Mouse (Mus musculus): ENCODE results near the gene Tcte1. TPM values are rescaled to one million over a fixed set of nuclear protein-coding genes. Genes with fewer than 3 reads are reported as not detected.

Tcte1 gene
- polyA plus RNA-seq, 1 experiment from 2014 or later = 0.65 TPM

DNA sequence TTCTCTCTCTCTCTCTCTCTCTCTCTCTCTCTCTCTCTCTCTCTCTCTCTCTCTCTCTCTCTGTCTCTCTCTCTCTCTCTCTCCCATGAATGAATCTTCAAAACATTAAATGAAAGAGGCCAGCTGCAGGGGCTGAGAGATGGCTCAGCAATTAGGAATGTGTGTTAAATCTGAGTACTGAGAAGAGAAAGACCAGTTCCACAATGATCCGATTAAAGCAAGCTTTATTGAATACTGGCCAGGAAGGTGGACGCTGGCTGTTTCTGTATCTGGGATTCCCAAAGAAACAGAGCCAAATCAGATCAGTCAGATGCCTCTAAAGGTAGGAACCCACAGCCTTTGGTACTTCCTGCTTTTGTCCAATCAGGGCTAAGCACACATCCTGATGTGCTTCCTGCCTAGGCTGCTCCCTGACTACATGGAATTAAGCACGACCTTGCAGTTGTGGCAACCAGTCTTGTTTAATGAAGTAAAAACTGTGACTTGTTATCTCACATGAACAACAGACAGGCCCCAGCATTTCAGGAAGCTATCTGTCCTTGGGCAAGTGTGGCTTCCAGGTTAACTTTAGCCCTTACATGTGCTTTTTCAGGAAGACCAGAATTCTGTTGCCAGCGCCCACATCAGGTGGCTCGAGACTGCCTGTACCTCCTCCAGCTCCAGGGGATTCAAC is 19.8 kb upstream of the Tcte1 start:
- Histone ChIP-seq H3K9me3 (ENCODE audit: control insufficient read depth, low read depth, low read length) (no peaks in the 10 kb centered on the region), H3K36me3 (ENCODE audit: control insufficient read depth, insufficient read depth, low read length) (no peaks in the 10 kb centered on the region; the same call in 1 of the 2 replicates), H3K9ac (replicated peaks; ENCODE audit: low read depth, low read length) (no peak overlapping the region), H3K4me3 (ENCODE audit: low read depth, low read length) (no peak overlapping the region), H3K4me1 (ENCODE audit: control insufficient read depth, insufficient read depth, low read length) (peaks cover 4% of the 10 kb centered on the region), H3K27me3 (ENCODE audit: control insufficient read depth, insufficient read depth, low read length) (no peaks in the 10 kb centered on the region), H3K4me2 (replicated peaks; ENCODE audit: low read depth, low read length) (no peak overlapping the region), H3K27ac (ENCODE audit: low read length) (no peak overlapping the region)
- ATAC-seq (ENCODE audit: insufficient number of reproducible peaks, insufficient read depth, low FRiP score, low read depth) = no peak
- WGBS = 49% methylated on average over 5 of the region's 5 CpGs

DNA sequence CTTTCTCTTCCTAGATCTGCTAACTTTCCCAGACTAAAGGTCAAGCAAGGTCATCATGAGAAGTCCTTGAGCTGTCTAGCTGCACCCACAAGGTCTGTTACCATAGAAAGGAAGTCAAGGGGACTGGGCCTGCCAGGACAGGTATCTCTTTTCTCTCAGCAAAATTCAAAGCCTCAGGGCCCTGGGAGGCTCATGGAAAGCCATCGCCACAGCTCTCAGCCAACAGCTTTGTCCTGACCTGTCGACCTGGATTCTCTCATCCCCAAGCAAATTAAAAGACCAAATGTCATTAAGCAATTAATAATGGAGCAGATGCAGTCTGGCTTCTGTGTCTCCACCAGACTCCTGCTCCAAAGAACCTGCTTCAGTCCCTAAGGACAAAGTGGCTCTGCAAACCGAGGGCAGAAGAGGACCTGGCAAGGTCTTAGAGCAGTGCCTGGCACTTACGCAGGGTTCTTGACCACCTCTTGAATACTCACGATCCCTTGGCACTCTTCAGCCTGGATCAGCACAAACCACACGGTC is 17.2 kb upstream of the Tcte1 start:
- Histone ChIP-seq H3K36me3 (ENCODE audit: control insufficient read depth, insufficient read depth, low read length) (no peaks in the 10 kb centered on the region; the same call in 1 of the 2 replicates), H3K27me3 (ENCODE audit: control insufficient read depth, insufficient read depth, low read length) (no peaks in the 10 kb centered on the region), H3K9ac (replicated peaks; ENCODE audit: low read depth, low read length) (no peak overlapping the region), H3K4me2 (replicated peaks; ENCODE audit: low read depth, low read length) (peak overlapping the region; percentile 10; the same call in 1 of the 2 replicates), H3K4me3 (ENCODE audit: low read depth, low read length) (no peak overlapping the region), H3K4me1 (ENCODE audit: control insufficient read depth, insufficient read depth, low read length) (peaks cover 4% of the 10 kb centered on the region), H3K9me3 (ENCODE audit: control insufficient read depth, low read depth, low read length) (no peaks in the 10 kb centered on the region), H3K27ac (ENCODE audit: low read length) (no peak overlapping the region)
- ATAC-seq (ENCODE audit: insufficient number of reproducible peaks, insufficient read depth, low FRiP score, low read depth) = no peak
- WGBS = 70% methylated on average over 6 of the region's 6 CpGs

DNA sequence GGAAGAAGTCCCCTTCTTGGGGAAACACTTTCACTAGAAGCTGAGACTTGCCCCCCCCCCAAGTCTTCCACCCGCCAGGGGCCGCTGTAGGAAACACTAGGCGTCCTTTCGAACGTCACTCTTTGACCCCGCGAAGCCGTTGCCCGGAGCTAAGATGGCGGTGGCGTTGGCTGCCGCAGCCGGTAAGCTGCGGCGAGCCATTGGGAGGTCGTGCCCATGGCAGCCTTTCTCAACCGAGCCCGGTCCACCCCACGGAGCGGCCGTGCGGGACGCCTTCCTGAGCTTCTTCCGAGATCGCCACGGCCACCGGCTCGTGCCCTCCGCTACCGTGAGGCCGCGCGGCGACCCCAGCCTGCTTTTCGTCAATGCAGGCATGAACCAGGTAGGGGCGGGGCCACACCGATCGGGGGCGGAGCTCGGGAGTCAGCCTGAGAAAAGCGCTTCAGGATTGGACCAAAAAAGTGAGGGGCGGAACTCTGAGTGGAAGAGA is 16.5 kb upstream of the Tcte1 start, which contains the start of gene Aars2:
Gene Aars2 (plus strand): TSS at position 142 of the 490 bp plus-strand sequence.
- WGBS = under 1% methylated on average over 42 of the region's 42 CpGs
- peak; percentile 94 for ATAC-seq (ENCODE audit: insufficient number of reproducible peaks, insufficient read depth, low FRiP score, low read depth)
- Histone ChIP-seq H3K4me1 (ENCODE audit: control insufficient read depth, insufficient read depth, low read length) (peaks cover 4% of the 10 kb centered on the region), H3K27me3 (ENCODE audit: control insufficient read depth, insufficient read depth, low read length) (no peaks in the 10 kb centered on the region), H3K4me3 (ENCODE audit: low read depth, low read length) (peak within 1 kb of the TSS; percentile 78), H3K4me2 (replicated peaks; ENCODE audit: low read depth, low read length) (peak within 1 kb of the TSS; percentile 43), H3K36me3 (ENCODE audit: control insufficient read depth, insufficient read depth, low read length) (no peaks in the 10 kb centered on the region; the same call in 1 of the 2 replicates), H3K9me3 (ENCODE audit: control insufficient read depth, low read depth, low read length) (no peaks in the 10 kb centered on the region), H3K9ac (replicated peaks; ENCODE audit: low read depth, low read length) (peak within 1 kb of the TSS; percentile 61), H3K27ac (ENCODE audit: low read length) (peak within 1 kb of the TSS; percentile 78; the same call in 1 of the 2 replicates)

DNA sequence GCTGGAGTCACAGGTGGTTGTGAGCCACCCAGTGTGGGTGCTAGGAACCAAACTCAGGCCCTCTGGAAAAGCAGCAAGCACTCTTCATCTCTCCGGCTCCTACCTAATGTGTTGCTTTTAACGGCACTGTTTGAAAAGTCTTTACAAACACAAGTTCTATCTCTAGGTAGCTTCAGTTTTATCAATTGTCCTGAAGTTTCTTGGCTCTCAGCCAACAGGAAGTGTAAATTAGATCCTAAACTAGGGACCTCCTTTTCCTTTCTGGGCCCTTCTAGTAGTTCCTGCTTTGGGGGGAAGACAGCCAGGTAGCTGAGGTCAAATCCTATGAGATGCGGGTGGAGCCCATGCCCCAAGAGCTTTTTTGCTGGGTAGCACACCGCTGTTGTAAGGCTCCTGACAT is 12.4 kb upstream of the Tcte1 start:
- H3K27ac ChIP-seq (ENCODE audit: low read length) = no peak overlapping the region
- no peak overlapping the region for H3K9ac ChIP-seq (replicated peaks; ENCODE audit: low read depth, low read length)
- H3K4me3 ChIP-seq (ENCODE audit: low read depth, low read length) = no peak overlapping the region
- H3K4me1 ChIP-seq (ENCODE audit: control insufficient read depth, insufficient read depth, low read length) = peaks cover 4% of the 10 kb centered on the region
- H3K27me3 ChIP-seq (ENCODE audit: control insufficient read depth, insufficient read depth, low read length) = no peaks in the 10 kb centered on the region
- no peaks in the 10 kb centered on the region for H3K9me3 ChIP-seq (ENCODE audit: control insufficient read depth, low read depth, low read length)
- ATAC-seq (ENCODE audit: insufficient number of reproducible peaks, insufficient read depth, low FRiP score, low read depth) = no peak
- no peak overlapping the region for H3K4me2 ChIP-seq (replicated peaks; ENCODE audit: low read depth, low read length)
- no peaks in the 10 kb centered on the region; the same call in 1 of the 2 replicates for H3K36me3 ChIP-seq (ENCODE audit: control insufficient read depth, insufficient read depth, low read length)
- WGBS = 87% methylated on average over 4 of the region's 4 CpGs

DNA sequence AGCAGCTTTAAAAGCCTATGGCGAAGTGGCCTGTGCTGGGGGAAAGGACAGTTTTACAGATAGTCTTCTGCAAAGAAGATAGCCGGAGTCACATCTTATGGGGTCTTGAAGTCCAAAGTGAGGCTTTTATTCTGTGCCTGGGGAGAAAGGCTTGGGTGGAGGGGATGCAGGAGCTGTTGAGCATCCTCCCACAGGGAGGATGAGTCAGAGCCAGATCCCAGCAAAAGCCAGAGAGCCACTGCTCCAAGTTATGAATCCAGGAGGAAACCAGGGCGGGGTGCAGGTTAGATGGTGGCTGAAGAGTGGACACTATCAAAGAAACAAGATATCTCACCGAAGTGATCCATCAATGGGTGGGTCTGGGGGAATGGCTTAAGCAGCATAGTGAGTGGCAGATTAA is 11.5 kb upstream of the Tcte1 start:
- H3K27me3 ChIP-seq (ENCODE audit: control insufficient read depth, insufficient read depth, low read length) = no peaks in the 10 kb centered on the region
- no peak overlapping the region for H3K9ac ChIP-seq (replicated peaks; ENCODE audit: low read depth, low read length)
- no peaks in the 10 kb centered on the region for H3K4me1 ChIP-seq (ENCODE audit: control insufficient read depth, insufficient read depth, low read length)
- no peak overlapping the region for H3K4me3 ChIP-seq (ENCODE audit: low read depth, low read length)
- no peak overlapping the region for H3K4me2 ChIP-seq (replicated peaks; ENCODE audit: low read depth, low read length)
- H3K36me3 ChIP-seq (ENCODE audit: control insufficient read depth, insufficient read depth, low read length) = no peaks in the 10 kb centered on the region; the same call in 1 of the 2 replicates
- ATAC-seq (ENCODE audit: insufficient number of reproducible peaks, insufficient read depth, low FRiP score, low read depth) = no peak
- WGBS = 93% methylated on average over 4 of the region's 4 CpGs
- no peak overlapping the region for H3K27ac ChIP-seq (ENCODE audit: low read length)
- no peaks in the 10 kb centered on the region for H3K9me3 ChIP-seq (ENCODE audit: control insufficient read depth, low read depth, low read length)

DNA sequence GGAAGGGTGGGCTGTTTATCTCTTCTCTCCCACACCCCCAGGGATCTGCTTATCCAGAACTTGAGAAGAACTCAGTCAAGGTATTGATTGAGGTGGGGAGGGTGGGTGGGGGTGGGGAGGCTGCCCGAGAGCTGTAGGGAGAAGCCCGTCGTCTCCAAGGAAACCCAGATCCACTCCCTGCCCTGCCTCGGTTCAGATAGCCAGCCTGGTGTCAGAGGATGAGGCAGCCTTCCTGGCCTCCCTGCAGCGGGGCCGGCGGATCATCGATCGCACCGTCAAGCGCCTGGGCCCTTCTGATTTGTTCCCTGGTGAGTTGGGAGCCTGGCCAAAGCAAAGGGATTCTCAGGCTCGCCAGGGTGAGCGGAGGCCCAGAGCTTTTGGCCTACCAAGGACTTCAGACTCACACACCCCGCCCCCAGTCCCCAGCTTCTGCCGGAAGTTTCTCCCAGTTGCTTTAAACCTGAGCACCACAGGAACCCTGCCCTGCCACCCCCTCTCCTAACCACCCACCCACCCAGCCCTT is 8.0 kb upstream of the Tcte1 start:
- Histone ChIP-seq H3K27ac (ENCODE audit: low read length) (no peak overlapping the region), H3K4me2 (replicated peaks; ENCODE audit: low read depth, low read length) (no peak overlapping the region), H3K9me3 (ENCODE audit: control insufficient read depth, low read depth, low read length) (no peaks in the 10 kb centered on the region), H3K4me1 (ENCODE audit: control insufficient read depth, insufficient read depth, low read length) (no peaks in the 10 kb centered on the region), H3K27me3 (ENCODE audit: control insufficient read depth, insufficient read depth, low read length) (no peaks in the 10 kb centered on the region), H3K4me3 (ENCODE audit: low read depth, low read length) (no peak overlapping the region), H3K9ac (replicated peaks; ENCODE audit: low read depth, low read length) (no peak overlapping the region), H3K36me3 (ENCODE audit: control insufficient read depth, insufficient read depth, low read length) (peaks cover 3% of the 10 kb centered on the region; the same call in 1 of the 2 replicates)
- no peak for ATAC-seq (ENCODE audit: insufficient number of reproducible peaks, insufficient read depth, low FRiP score, low read depth)
- 42% methylated on average over 15 of the region's 15 CpGs for WGBS

DNA sequence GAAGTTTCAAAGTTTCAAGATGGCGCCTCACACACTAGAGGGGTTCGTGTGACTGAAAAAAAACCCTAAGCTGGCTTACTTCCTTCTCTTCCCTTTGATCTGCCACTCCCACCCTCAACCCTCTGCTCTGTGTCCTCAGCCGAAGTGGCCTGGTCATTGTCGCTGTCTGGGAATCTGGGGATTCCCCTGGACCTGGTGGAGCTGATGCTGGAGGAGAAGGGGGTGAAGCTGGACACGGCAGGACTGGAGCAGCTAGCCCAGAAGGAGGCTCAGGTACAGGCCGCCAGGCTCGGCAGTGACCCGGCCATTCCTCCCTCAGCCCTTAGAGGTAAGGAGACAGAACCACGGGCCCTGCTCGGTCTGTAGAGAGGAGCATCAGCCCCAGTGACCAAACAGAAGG is 7.4 kb upstream of the Tcte1 start:
- H3K4me2 ChIP-seq (replicated peaks; ENCODE audit: low read depth, low read length) = no peak overlapping the region
- 80% methylated on average over 10 of the region's 10 CpGs for WGBS
- H3K4me3 ChIP-seq (ENCODE audit: low read depth, low read length) = no peak overlapping the region
- no peak overlapping the region for H3K9ac ChIP-seq (replicated peaks; ENCODE audit: low read depth, low read length)
- H3K27me3 ChIP-seq (ENCODE audit: control insufficient read depth, insufficient read depth, low read length) = no peaks in the 10 kb centered on the region
- no peaks in the 10 kb centered on the region for H3K9me3 ChIP-seq (ENCODE audit: control insufficient read depth, low read depth, low read length)
- no peak overlapping the region for H3K27ac ChIP-seq (ENCODE audit: low read length)
- H3K36me3 ChIP-seq (ENCODE audit: control insufficient read depth, insufficient read depth, low read length) = peaks cover 4% of the 10 kb centered on the region; the same call in 1 of the 2 replicates
- H3K4me1 ChIP-seq (ENCODE audit: control insufficient read depth, insufficient read depth, low read length) = no peaks in the 10 kb centered on the region
- ATAC-seq (ENCODE audit: insufficient number of reproducible peaks, insufficient read depth, low FRiP score, low read depth) = no peak

DNA sequence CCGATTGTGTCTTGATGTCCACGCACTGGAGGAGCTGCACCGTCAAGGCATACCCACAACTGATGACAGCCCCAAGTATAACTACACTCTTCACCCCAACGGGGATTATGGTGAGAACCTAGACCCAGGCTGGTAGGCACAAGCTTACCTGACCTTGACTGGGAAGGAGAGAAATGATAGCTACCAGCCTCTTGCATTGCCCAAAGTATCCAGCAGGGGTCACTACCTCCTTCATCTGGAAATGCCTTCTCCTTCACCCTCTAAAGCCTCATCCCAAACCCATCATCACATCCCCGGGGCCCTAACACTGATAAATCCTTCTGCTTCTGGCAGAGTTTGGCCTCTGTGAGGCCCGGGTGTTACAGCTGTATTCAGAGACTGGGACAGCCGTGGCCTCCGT is 6.7 kb upstream of the Tcte1 start:
- no peak overlapping the region for H3K4me2 ChIP-seq (replicated peaks; ENCODE audit: low read depth, low read length)
- H3K27ac ChIP-seq (ENCODE audit: low read length) = no peak overlapping the region
- no peak for ATAC-seq (ENCODE audit: insufficient number of reproducible peaks, insufficient read depth, low FRiP score, low read depth)
- no peak overlapping the region for H3K9ac ChIP-seq (replicated peaks; ENCODE audit: low read depth, low read length)
- H3K4me1 ChIP-seq (ENCODE audit: control insufficient read depth, insufficient read depth, low read length) = no peaks in the 10 kb centered on the region
- no peak overlapping the region for H3K4me3 ChIP-seq (ENCODE audit: low read depth, low read length)
- peaks cover 4% of the 10 kb centered on the region; the same call in 1 of the 2 replicates for H3K36me3 ChIP-seq (ENCODE audit: control insufficient read depth, insufficient read depth, low read length)
- no peaks in the 10 kb centered on the region for H3K9me3 ChIP-seq (ENCODE audit: control insufficient read depth, low read depth, low read length)
- 45% methylated on average over 8 of the region's 8 CpGs for WGBS
- no peaks in the 10 kb centered on the region for H3K27me3 ChIP-seq (ENCODE audit: control insufficient read depth, insufficient read depth, low read length)

Measured in stomach, embryonic 14.5 days (tissue).